ENCODE assay signal across 15 mouse cellular contexts in genomic region chr4:86989301-86989700, GRCm38 (mm10).
DNase-seq lines count a peak whose midpoint lies in the region; ATAC-seq and TF ChIP-seq lines count a peak whose summit lies in the region.
"Had no signal": no experiment of that assay in that cellular context is flagged by ENCODE, and none has a peak within 500 bp of the region (broad histone marks: within the 10 kb centered on the region; RNA-seq: fewer than 3 reads in every experiment).

No protein-coding gene starts in this region.

- ATAC-seq in hindbrain, postnatal 0 days, result no peak
- ATAC-seq in hindbrain, embryonic 12.5 days (ENCODE audit: low FRiP score), result no peak; the same call in 1 of the 2 replicates
- peak; percentile 66 for ATAC-seq in forebrain, embryonic 16.5 days
- ATAC-seq: hindbrain, embryonic 16.5 days had no signal

- H3K27me3 ChIP-seq in hindbrain, postnatal 0 days (ENCODE audit: insufficient read depth, low read length), result no peaks in the 10 kb centered on the region
- H3K27me3 ChIP-seq in hindbrain, embryonic 12.5 days, result no peaks in the 10 kb centered on the region
- no peaks in the 10 kb centered on the region for H3K27me3 ChIP-seq in forebrain, embryonic 16.5 days (replicated peaks; ENCODE audit: control insufficient read depth, insufficient read depth, low read length)
- H3K27me3 ChIP-seq: liver, embryonic 15.5 days had no signal

- H3K4me2 ChIP-seq in hindbrain, postnatal 0 days (ENCODE audit: low read depth, low read length), result no peak overlapping the region
- H3K4me2 ChIP-seq in hindbrain, embryonic 12.5 days (replicated peaks), result no peak overlapping the region
- no peak overlapping the region for H3K4me2 ChIP-seq in forebrain, embryonic 16.5 days (ENCODE audit: low read length)
- H3K4me2 ChIP-seq: liver, embryonic 15.5 days had no signal

- peak; percentile 36 for DNase-seq in hindbrain, postnatal 0 days (ENCODE audit: low spot score)
- DNase-seq in Muller cell, postnatal 12 days (ENCODE audit: inconsistent ontology term), result peak; percentile 24
- peak; percentile 14 for DNase-seq in embryo, embryonic 11.5 days (ENCODE audit: low read depth, low spot score)
- no peak for DNase-seq in retina, embryonic 14.5 days (ENCODE audit: low spot score)
- no peak for DNase-seq in liver
- no peak for DNase-seq in heart, postnatal 4 days
- DNase-seq: adrenal gland, postnatal 10 days; cerebellum, postnatal 36 days; gastrocnemius, postnatal 14 days; lung, postnatal 36 days; right cerebral cortex, postnatal 25 days had no signal

- no peaks in the 10 kb centered on the region for H3K9me3 ChIP-seq in hindbrain, postnatal 0 days (ENCODE audit: low read length)
- no peaks in the 10 kb centered on the region for H3K9me3 ChIP-seq in hindbrain, embryonic 12.5 days (replicated peaks)
- H3K9me3 ChIP-seq in forebrain, embryonic 16.5 days (ENCODE audit: control insufficient read depth, low read length), result no peaks in the 10 kb centered on the region
- H3K9me3 ChIP-seq: liver, embryonic 15.5 days had no signal

- no peak overlapping the region for H3K27ac ChIP-seq in hindbrain, postnatal 0 days
- H3K27ac ChIP-seq in hindbrain, embryonic 12.5 days, result no peak overlapping the region
- no peak overlapping the region for H3K27ac ChIP-seq in forebrain, embryonic 16.5 days (ENCODE audit: low read length)
- H3K27ac ChIP-seq: liver, embryonic 15.5 days had no signal

- H3K4me3 ChIP-seq in hindbrain, postnatal 0 days (ENCODE audit: low read length), result no peak overlapping the region
- no peak overlapping the region for H3K4me3 ChIP-seq in hindbrain, embryonic 12.5 days
- H3K4me3 ChIP-seq in forebrain, embryonic 16.5 days (replicated peaks; ENCODE audit: low read length), result no peak overlapping the region
- H3K4me3 ChIP-seq: liver, embryonic 15.5 days had no signal

- no peak overlapping the region for H3K9ac ChIP-seq in hindbrain, postnatal 0 days (replicated peaks; ENCODE audit: low read length)
- no peak overlapping the region for H3K9ac ChIP-seq in hindbrain, embryonic 12.5 days
- H3K9ac ChIP-seq in forebrain, embryonic 16.5 days (replicated peaks; ENCODE audit: low read depth, low read length), result no peak overlapping the region
- H3K9ac ChIP-seq: liver, embryonic 15.5 days had no signal

- H3K36me3 ChIP-seq in hindbrain, postnatal 0 days (ENCODE audit: insufficient read depth, low read length), result no peaks in the 10 kb centered on the region
- H3K36me3 ChIP-seq in hindbrain, embryonic 12.5 days, result no peaks in the 10 kb centered on the region
- no peaks in the 10 kb centered on the region for H3K36me3 ChIP-seq in forebrain, embryonic 16.5 days (ENCODE audit: control insufficient read depth, insufficient read depth)
- H3K36me3 ChIP-seq: liver, embryonic 15.5 days had no signal

- no peak for TF ChIP-seq CTCF in hindbrain, postnatal 0 days (IDR thresholded peaks at IDR 0.05; ENCODE audit: low read depth)

- H3K4me1 ChIP-seq in hindbrain, postnatal 0 days (ENCODE audit: insufficient read depth, low read length), result no peaks in the 10 kb centered on the region
- peaks cover 10% of the 10 kb centered on the region; the same call in 1 of the 2 replicates for H3K4me1 ChIP-seq in hindbrain, embryonic 12.5 days
- H3K4me1 ChIP-seq in forebrain, embryonic 16.5 days (replicated peaks; ENCODE audit: control insufficient read depth, insufficient read depth, low read length), result peaks cover 8% of the 10 kb centered on the region
- H3K4me1 ChIP-seq: liver, embryonic 15.5 days had no signal

- WGBS in hindbrain, postnatal 0 days, result 29% methylated on average over 6 of the region's 6 CpGs
- WGBS in hindbrain, embryonic 12.5 days, result 47% methylated on average over 6 of the region's 6 CpGs
- 11% methylated on average over 6 of the region's 6 CpGs for WGBS in forebrain, embryonic 16.5 days

Comparison
In these comparisons a context has a peak if more than half of its experiments do, and no peak if none do; other contexts are left out.
1. DNase-seq: peak in hindbrain, postnatal 0 days (single experiment), Muller cell, postnatal 12 days (single experiment) and embryo, embryonic 11.5 days (single experiment); none in retina, embryonic 14.5 days (single experiment), liver (single experiment) and heart, postnatal 4 days (single experiment).